Mouse (Mus musculus): ENCODE results near the gene Irak4. TPM values are rescaled to one million over a fixed set of nuclear protein-coding genes. Genes with fewer than 3 reads are reported as not detected.

The Irak4 gene
- polyA plus RNA-seq, 1 experiment: 15.6 TPM

GRCm38 (mm10) chr15:94520205-94520900, 23.1 kb upstream of the Irak4 start:
- Histone ChIP-seq H3K4me3 (ENCODE audit: extremely low read depth, insufficient read depth, insufficient read length) (no peak overlapping the region), H3K36me3 (ENCODE audit: control insufficient read depth, insufficient read depth, low read length) (peaks cover 6% of the 10 kb centered on the region), H3K4me1 (ENCODE audit: control insufficient read depth, insufficient read depth, insufficient read length) (no peaks in the 10 kb centered on the region), H3K27me3 (ENCODE audit: control insufficient read depth, insufficient read depth, low read length) (no peaks in the 10 kb centered on the region), H3K27ac (ENCODE audit: insufficient read depth, low read length) (no peak overlapping the region)
- 41% methylated on average over 9 of the region's 9 CpGs for WGBS
- peak in 1 of 2 experiments; percentile 37 for DNase-seq (ENCODE audit: low read depth in 1 of 2, low spot score in 2 of 2)
- TF ChIP-seq POLR2A (IDR thresholded peaks at IDR 0.05; ENCODE audit: low read depth, low read length): no peak
- no peak for TF ChIP-seq CTCF (IDR thresholded peaks at IDR 0.05; ENCODE audit: extremely low read depth, insufficient read depth, insufficient read length, insufficient replicate concordance)

GRCm38 (mm10) chr15:94520959-94521358, 22.5 kb upstream of the Irak4 start:
- Histone ChIP-seq H3K4me1 (ENCODE audit: control insufficient read depth, insufficient read depth, insufficient read length) (no peaks in the 10 kb centered on the region), H3K4me3 (ENCODE audit: extremely low read depth, insufficient read depth, insufficient read length) (no peak overlapping the region), H3K27ac (ENCODE audit: insufficient read depth, low read length) (no peak overlapping the region), H3K36me3 (ENCODE audit: control insufficient read depth, insufficient read depth, low read length) (peaks cover 8% of the 10 kb centered on the region), H3K27me3 (ENCODE audit: control insufficient read depth, insufficient read depth, low read length) (no peaks in the 10 kb centered on the region)
- WGBS: 80% methylated on average over 5 of the region's 5 CpGs
- no peak for TF ChIP-seq CTCF (IDR thresholded peaks at IDR 0.05; ENCODE audit: extremely low read depth, insufficient read depth, insufficient read length, insufficient replicate concordance)
- no peak for TF ChIP-seq POLR2A (IDR thresholded peaks at IDR 0.05; ENCODE audit: low read depth, low read length)
- no peak for DNase-seq (ENCODE audit: low read depth in 1 of 2, low spot score in 2 of 2)

GRCm38 (mm10) chr15:94523251-94523650, 20.2 kb upstream of the Irak4 start:
- Histone ChIP-seq H3K36me3 (ENCODE audit: control insufficient read depth, insufficient read depth, low read length) (peaks cover 11% of the 10 kb centered on the region), H3K4me3 (ENCODE audit: extremely low read depth, insufficient read depth, insufficient read length) (no peak overlapping the region), H3K27ac (ENCODE audit: insufficient read depth, low read length) (no peak overlapping the region), H3K27me3 (ENCODE audit: control insufficient read depth, insufficient read depth, low read length) (no peaks in the 10 kb centered on the region), H3K4me1 (ENCODE audit: control insufficient read depth, insufficient read depth, insufficient read length) (no peaks in the 10 kb centered on the region)
- no peak for DNase-seq (ENCODE audit: low read depth in 1 of 2, low spot score in 2 of 2)
- TF ChIP-seq POLR2A (IDR thresholded peaks at IDR 0.05; ENCODE audit: low read depth, low read length) (no peak), CTCF (IDR thresholded peaks at IDR 0.05; ENCODE audit: extremely low read depth, insufficient read depth, insufficient read length, insufficient replicate concordance) (no peak)
- 94% methylated on average over 28 of the region's 28 CpGs for WGBS

GRCm38 (mm10) chr15:94524956-94525355, 18.5 kb upstream of the Irak4 start:
- Histone ChIP-seq H3K27ac (ENCODE audit: insufficient read depth, low read length) (no peak overlapping the region), H3K4me3 (ENCODE audit: extremely low read depth, insufficient read depth, insufficient read length) (no peak overlapping the region), H3K36me3 (ENCODE audit: control insufficient read depth, insufficient read depth, low read length) (peaks cover 15% of the 10 kb centered on the region), H3K4me1 (ENCODE audit: control insufficient read depth, insufficient read depth, insufficient read length) (no peaks in the 10 kb centered on the region), H3K27me3 (ENCODE audit: control insufficient read depth, insufficient read depth, low read length) (no peaks in the 10 kb centered on the region)
- TF ChIP-seq POLR2A (IDR thresholded peaks at IDR 0.05; ENCODE audit: low read depth, low read length) (no peak), CTCF (IDR thresholded peaks at IDR 0.05; ENCODE audit: extremely low read depth, insufficient read depth, insufficient read length, insufficient replicate concordance) (no peak)
- WGBS: 90% methylated on average over 12 of the region's 12 CpGs
- no peak for DNase-seq (ENCODE audit: low read depth in 1 of 2, low spot score in 2 of 2)

- TF ChIP-seq CTCF (IDR thresholded peaks at IDR 0.05; ENCODE audit: extremely low read depth, insufficient read depth, insufficient read length, insufficient replicate concordance): no peak
- TF ChIP-seq POLR2A (IDR thresholded peaks at IDR 0.05; ENCODE audit: low read depth, low read length): no peak
- H3K4me1 ChIP-seq (ENCODE audit: control insufficient read depth, insufficient read depth, insufficient read length): no peaks in the 10 kb centered on the region
- H3K36me3 ChIP-seq (ENCODE audit: control insufficient read depth, insufficient read depth, low read length): peaks cover 16% of the 10 kb centered on the region
- H3K27me3 ChIP-seq (ENCODE audit: control insufficient read depth, insufficient read depth, low read length): no peaks in the 10 kb centered on the region
- H3K4me3 ChIP-seq (ENCODE audit: extremely low read depth, insufficient read depth, insufficient read length): no peak overlapping the region
- 89% methylated on average over 3 of the region's 3 CpGs for WGBS
- DNase-seq (ENCODE audit: low read depth in 1 of 2, low spot score in 2 of 2): no peak
- H3K27ac ChIP-seq (ENCODE audit: insufficient read depth, low read length): no peak overlapping the region
Observed at GRCm38 (mm10) chr15:94530519-94530918, 12.9 kb upstream of the Irak4 start.

GRCm38 (mm10) chr15:94532306-94532705, 11.1 kb upstream of the Irak4 start:
- DNase-seq (ENCODE audit: low read depth in 1 of 2, low spot score in 2 of 2): no peak
- TF ChIP-seq POLR2A (IDR thresholded peaks at IDR 0.05; ENCODE audit: low read depth, low read length) (no peak), CTCF (IDR thresholded peaks at IDR 0.05; ENCODE audit: extremely low read depth, insufficient read depth, insufficient read length, insufficient replicate concordance) (no peak)
- Histone ChIP-seq H3K27ac (ENCODE audit: insufficient read depth, low read length) (no peak overlapping the region), H3K4me3 (ENCODE audit: extremely low read depth, insufficient read depth, insufficient read length) (no peak overlapping the region), H3K27me3 (ENCODE audit: control insufficient read depth, insufficient read depth, low read length) (no peaks in the 10 kb centered on the region; the same call in 1 of the 2 replicates), H3K4me1 (ENCODE audit: control insufficient read depth, insufficient read depth, insufficient read length) (no peaks in the 10 kb centered on the region), H3K36me3 (ENCODE audit: control insufficient read depth, insufficient read depth, low read length) (peaks cover 14% of the 10 kb centered on the region)
- 83% methylated on average over 5 of the region's 5 CpGs for WGBS

GRCm38 (mm10) chr15:94532956-94533355, 10.5 kb upstream of the Irak4 start:
- WGBS: 91% methylated on average over 6 of the region's 6 CpGs

More at GRCm38 (mm10) chr15:94532956-94533355, 10.5 kb upstream of the Irak4 start:
- Histone ChIP-seq H3K27me3 (ENCODE audit: control insufficient read depth, insufficient read depth, low read length) (no peaks in the 10 kb centered on the region; the same call in 1 of the 2 replicates), H3K36me3 (ENCODE audit: control insufficient read depth, insufficient read depth, low read length) (peaks cover 12% of the 10 kb centered on the region), H3K4me1 (ENCODE audit: control insufficient read depth, insufficient read depth, insufficient read length) (no peaks in the 10 kb centered on the region), H3K27ac (ENCODE audit: insufficient read depth, low read length) (no peak overlapping the region), H3K4me3 (ENCODE audit: extremely low read depth, insufficient read depth, insufficient read length) (no peak overlapping the region)
- TF ChIP-seq CTCF (IDR thresholded peaks at IDR 0.05; ENCODE audit: extremely low read depth, insufficient read depth, insufficient read length, insufficient replicate concordance) (no peak), POLR2A (IDR thresholded peaks at IDR 0.05; ENCODE audit: low read depth, low read length) (no peak)
- DNase-seq (ENCODE audit: low read depth in 1 of 2, low spot score in 2 of 2): no peak

Measured in spleen, adult 2 months (tissue).